Mouse (Mus musculus): Measurements from ENCODE around the gene Slc16a9. TPM values are rescaled to one million over a fixed set of nuclear protein-coding genes. Genes with fewer than 3 reads are reported as not detected.

Slc16a9 gene
- polyA plus RNA-seq, 1 experiment: 0.04 TPM

DNA sequence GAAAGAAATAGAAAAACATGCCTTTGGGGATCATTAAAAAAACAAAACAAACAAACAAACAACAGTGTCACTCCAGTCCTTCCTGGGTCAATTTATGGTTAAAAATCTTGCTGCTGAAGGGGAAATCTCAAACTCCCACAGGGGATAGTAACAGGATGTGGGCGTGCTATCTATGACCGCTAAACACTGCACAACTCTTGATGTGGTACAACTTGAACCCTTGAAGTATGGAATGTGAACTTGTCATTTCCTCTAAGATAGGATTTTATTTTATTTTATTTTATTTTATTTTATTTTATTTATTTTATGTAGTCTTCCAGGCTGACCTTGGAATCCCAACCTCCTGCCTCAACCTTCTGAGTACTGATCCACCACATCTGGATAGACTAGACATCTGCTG, 54.2 kb downstream of the Slc16a9 start:
- Histone ChIP-seq H3K79me2 (ENCODE audit: control insufficient read depth, insufficient read depth) (no peaks in the 10 kb centered on the region), H3K4me3 (no peak overlapping the region), H3K4me2 (ENCODE audit: low read depth) (no peak overlapping the region), H3K36me3 (ENCODE audit: control insufficient read depth, insufficient read depth) (no peaks in the 10 kb centered on the region), H3K27me3 (ENCODE audit: control insufficient read depth, insufficient read depth, insufficient read length) (no peaks in the 10 kb centered on the region), H3ac (ENCODE audit: control insufficient read depth, insufficient read length) (no peak overlapping the region)
- TF ChIP-seq TCF3 (IDR thresholded peaks at IDR 0.05; ENCODE audit: insufficient read length, low read depth) (no peak), USF1 (IDR thresholded peaks at IDR 0.05; ENCODE audit: low read depth) (no peak), MYOD1 (IDR thresholded peaks at IDR 0.05; ENCODE audit: control insufficient read depth in 1 of 3, insufficient read length in 2 of 3, low read depth in 2 of 3) (no peak), CEBPB (IDR thresholded peaks at IDR 0.05; ENCODE audit: insufficient read depth, poor library complexity, severe bottlenecking) (no peak), E2F4 (IDR thresholded peaks at IDR 0.05; ENCODE audit: insufficient read depth) (no peak), SRF (IDR thresholded peaks at IDR 0.05; ENCODE audit: control insufficient read depth, insufficient read length, low read depth) (no peak), REST (IDR thresholded peaks at IDR 0.05; ENCODE audit: insufficient read depth, insufficient read length) (no peak), TCF12 (IDR thresholded peaks at IDR 0.05; ENCODE audit: insufficient read depth, poor library complexity, severe bottlenecking) (no peak), MAX (IDR thresholded peaks at IDR 0.05; ENCODE audit: low read depth) (no peak), POLR2A (IDR thresholded peaks at IDR 0.05; ENCODE audit: insufficient read length, low read depth) (no peak), POLR2AphosphoS2 (IDR thresholded peaks at IDR 0.05; ENCODE audit: insufficient read length, low read depth) (no peak), MYOG (IDR thresholded peaks at IDR 0.05; ENCODE audit: control insufficient read depth in 1 of 3, insufficient read depth in 1 of 3, insufficient read length in 2 of 3, low read depth in 2 of 3) (no peak)

DNA sequence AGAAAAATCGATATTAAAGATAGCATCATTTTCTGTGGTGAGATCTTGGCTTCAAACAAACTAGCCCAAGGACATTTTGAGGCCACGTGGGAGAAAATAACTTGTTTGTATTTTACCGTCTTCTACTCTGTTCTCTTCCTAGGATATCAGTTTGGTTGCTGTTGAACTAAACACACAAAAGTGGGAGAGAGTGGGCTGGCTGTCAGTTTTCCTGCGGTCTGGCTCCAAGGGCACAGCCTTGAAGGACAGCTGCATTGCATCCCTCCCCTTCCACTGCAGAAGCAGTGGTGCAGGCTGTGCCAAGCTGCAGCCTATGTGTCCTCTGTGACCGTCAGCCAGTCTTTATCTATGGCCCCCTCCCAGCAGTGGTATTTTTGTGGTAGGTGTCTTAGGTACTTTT, 54.8 kb downstream of the Slc16a9 start:
- Histone ChIP-seq H3K4me3 (no peak overlapping the region), H3K79me2 (ENCODE audit: control insufficient read depth, insufficient read depth) (no peaks in the 10 kb centered on the region), H3K36me3 (ENCODE audit: control insufficient read depth, insufficient read depth) (no peaks in the 10 kb centered on the region), H3K4me2 (ENCODE audit: low read depth) (no peak overlapping the region), H3K27me3 (ENCODE audit: control insufficient read depth, insufficient read depth, insufficient read length) (no peaks in the 10 kb centered on the region), H3ac (ENCODE audit: control insufficient read depth, insufficient read length) (no peak overlapping the region)
- TF ChIP-seq MYOD1 (IDR thresholded peaks at IDR 0.05; ENCODE audit: control insufficient read depth in 1 of 3, insufficient read length in 2 of 3, low read depth in 2 of 3) (peak in 2 of 3 experiments; percentile 19 to 43), CEBPB (IDR thresholded peaks at IDR 0.05; ENCODE audit: insufficient read depth, poor library complexity, severe bottlenecking) (no peak), MYOG (IDR thresholded peaks at IDR 0.05; ENCODE audit: control insufficient read depth in 1 of 3, insufficient read depth in 1 of 3, insufficient read length in 2 of 3, low read depth in 2 of 3) (peak in 1 of 3 experiments; percentile 7), USF1 (IDR thresholded peaks at IDR 0.05; ENCODE audit: low read depth) (no peak), POLR2AphosphoS2 (IDR thresholded peaks at IDR 0.05; ENCODE audit: insufficient read length, low read depth) (no peak)

DNA sequence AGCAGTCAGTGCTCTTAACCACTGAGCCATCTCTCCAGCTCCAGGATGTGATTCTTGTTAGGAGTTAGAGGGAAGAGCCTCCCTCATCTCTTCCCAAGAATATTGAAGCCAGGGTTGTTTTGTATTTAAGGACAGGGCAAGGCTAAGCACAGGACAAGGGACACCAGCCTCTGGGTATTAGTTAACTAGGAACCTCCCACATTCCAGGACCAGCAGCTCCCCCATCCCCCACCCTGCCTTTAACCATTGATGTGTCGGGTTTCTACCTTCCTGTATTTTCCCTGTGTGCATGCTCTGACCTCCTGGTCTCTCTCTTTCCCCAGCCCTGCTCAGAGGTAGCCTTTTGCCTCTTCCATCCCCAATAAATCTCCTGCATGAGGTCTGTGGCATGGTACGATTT, 56.3 kb downstream of the Slc16a9 start:
- TF ChIP-seq SRF (IDR thresholded peaks at IDR 0.05; ENCODE audit: control insufficient read depth, insufficient read length, low read depth) (no peak), CEBPB (IDR thresholded peaks at IDR 0.05; ENCODE audit: insufficient read depth, poor library complexity, severe bottlenecking) (no peak), MYOG (IDR thresholded peaks at IDR 0.05; ENCODE audit: control insufficient read depth in 1 of 3, insufficient read depth in 1 of 3, insufficient read length in 2 of 3, low read depth in 2 of 3) (no peak), MAX (IDR thresholded peaks at IDR 0.05; ENCODE audit: low read depth) (no peak), REST (IDR thresholded peaks at IDR 0.05; ENCODE audit: insufficient read depth, insufficient read length) (no peak)
- no peaks in the 10 kb centered on the region for H3K79me2 ChIP-seq (ENCODE audit: control insufficient read depth, insufficient read depth)
- no peak overlapping the region for H3ac ChIP-seq (ENCODE audit: control insufficient read depth, insufficient read length)
- no peaks in the 10 kb centered on the region for H3K27me3 ChIP-seq (ENCODE audit: control insufficient read depth, insufficient read depth, insufficient read length)
- no peak overlapping the region for H3K4me3 ChIP-seq
- H3K36me3 ChIP-seq (ENCODE audit: control insufficient read depth, insufficient read depth): no peaks in the 10 kb centered on the region
- no peak overlapping the region for H3K4me2 ChIP-seq (ENCODE audit: low read depth)

DNA sequence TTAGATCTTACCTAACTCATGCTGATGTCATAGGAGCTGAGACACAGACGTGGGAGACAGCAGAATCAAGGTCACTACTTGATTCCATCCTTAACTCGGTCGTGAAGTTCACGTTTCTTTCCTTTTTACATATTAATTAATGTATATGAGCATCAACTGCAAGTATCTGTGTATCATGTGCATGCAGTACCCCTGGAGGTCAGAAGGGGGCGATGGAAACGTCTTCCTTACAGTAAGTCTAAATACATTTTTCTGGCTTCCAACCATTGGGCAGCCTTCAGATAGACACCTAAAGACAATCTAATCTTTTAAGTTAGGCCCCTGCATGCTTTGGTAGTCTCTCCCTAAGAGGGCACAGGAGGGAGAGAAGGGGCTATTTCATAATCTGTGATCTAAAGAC, 58.3 kb downstream of the Slc16a9 start:
- no peak overlapping the region for H3K4me2 ChIP-seq (ENCODE audit: low read depth)
- H3K27me3 ChIP-seq (ENCODE audit: control insufficient read depth, insufficient read depth, insufficient read length): no peaks in the 10 kb centered on the region
- H3K79me2 ChIP-seq (ENCODE audit: control insufficient read depth, insufficient read depth): no peaks in the 10 kb centered on the region
- H3ac ChIP-seq (ENCODE audit: control insufficient read depth, insufficient read length): no peak overlapping the region
- H3K36me3 ChIP-seq (ENCODE audit: control insufficient read depth, insufficient read depth): no peaks in the 10 kb centered on the region
- no peak overlapping the region for H3K4me3 ChIP-seq
- no peak for TF ChIP-seq TCF12 (IDR thresholded peaks at IDR 0.05; ENCODE audit: insufficient read depth, poor library complexity, severe bottlenecking)
- no peak for TF ChIP-seq REST (IDR thresholded peaks at IDR 0.05; ENCODE audit: insufficient read depth, insufficient read length)
- no peak for TF ChIP-seq TCF3 (IDR thresholded peaks at IDR 0.05; ENCODE audit: insufficient read length, low read depth)
- TF ChIP-seq SRF (IDR thresholded peaks at IDR 0.05; ENCODE audit: control insufficient read depth, insufficient read length, low read depth): no peak
- no peak for TF ChIP-seq POLR2A (IDR thresholded peaks at IDR 0.05; ENCODE audit: insufficient read length, low read depth)
- TF ChIP-seq USF1 (IDR thresholded peaks at IDR 0.05; ENCODE audit: low read depth): no peak
- TF ChIP-seq CEBPB (IDR thresholded peaks at IDR 0.05; ENCODE audit: insufficient read depth, poor library complexity, severe bottlenecking): no peak
- TF ChIP-seq E2F4 (IDR thresholded peaks at IDR 0.05; ENCODE audit: insufficient read depth): no peak
- no peak for TF ChIP-seq MYOD1 (IDR thresholded peaks at IDR 0.05; ENCODE audit: control insufficient read depth in 1 of 3, insufficient read length in 2 of 3, low read depth in 2 of 3)
- no peak for TF ChIP-seq POLR2AphosphoS2 (IDR thresholded peaks at IDR 0.05; ENCODE audit: insufficient read length, low read depth)
- TF ChIP-seq MYOG (IDR thresholded peaks at IDR 0.05; ENCODE audit: control insufficient read depth in 1 of 3, insufficient read depth in 1 of 3, insufficient read length in 2 of 3, low read depth in 2 of 3): no peak
- no peak for TF ChIP-seq MAX (IDR thresholded peaks at IDR 0.05; ENCODE audit: low read depth)

DNA sequence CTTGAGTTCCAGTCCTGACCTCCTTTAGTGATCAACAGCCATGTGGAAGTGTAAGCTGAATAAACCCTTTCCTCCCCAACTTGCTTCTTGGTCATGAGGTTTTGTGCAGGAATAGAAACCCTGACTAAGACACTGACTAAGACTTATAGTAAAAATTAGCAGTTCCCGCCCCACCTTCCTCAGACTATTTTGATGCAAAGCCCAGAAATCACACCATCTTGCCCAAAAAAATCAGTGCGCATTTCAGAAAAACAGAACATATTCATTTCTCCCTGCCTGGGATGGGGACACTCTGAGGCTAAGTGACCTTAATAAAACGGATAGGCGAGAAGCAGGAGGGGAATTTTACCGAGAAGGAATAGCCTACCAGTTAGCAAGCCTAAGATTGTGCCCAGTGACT, 60.8 kb downstream of the Slc16a9 start:
- no peaks in the 10 kb centered on the region for H3K27me3 ChIP-seq (ENCODE audit: control insufficient read depth, insufficient read depth, insufficient read length)
- no peaks in the 10 kb centered on the region for H3K36me3 ChIP-seq (ENCODE audit: control insufficient read depth, insufficient read depth)
- no peak overlapping the region for H3ac ChIP-seq (ENCODE audit: control insufficient read depth, insufficient read length)
- H3K79me2 ChIP-seq (ENCODE audit: control insufficient read depth, insufficient read depth): no peaks in the 10 kb centered on the region
- TF ChIP-seq TCF3 (IDR thresholded peaks at IDR 0.05; ENCODE audit: insufficient read length, low read depth) (no peak), POLR2AphosphoS2 (IDR thresholded peaks at IDR 0.05; ENCODE audit: insufficient read length, low read depth) (no peak), MYOD1 (IDR thresholded peaks at IDR 0.05; ENCODE audit: control insufficient read depth in 1 of 3, insufficient read length in 2 of 3, low read depth in 2 of 3) (no peak), POLR2A (IDR thresholded peaks at IDR 0.05; ENCODE audit: insufficient read length, low read depth) (no peak), TCF12 (IDR thresholded peaks at IDR 0.05; ENCODE audit: insufficient read depth, poor library complexity, severe bottlenecking) (no peak), USF1 (IDR thresholded peaks at IDR 0.05; ENCODE audit: low read depth) (no peak), CEBPB (IDR thresholded peaks at IDR 0.05; ENCODE audit: insufficient read depth, poor library complexity, severe bottlenecking) (no peak), SRF (IDR thresholded peaks at IDR 0.05; ENCODE audit: control insufficient read depth, insufficient read length, low read depth) (no peak), E2F4 (IDR thresholded peaks at IDR 0.05; ENCODE audit: insufficient read depth) (no peak), MYOG (IDR thresholded peaks at IDR 0.05; ENCODE audit: control insufficient read depth in 1 of 3, insufficient read depth in 1 of 3, insufficient read length in 2 of 3, low read depth in 2 of 3) (no peak), MAX (IDR thresholded peaks at IDR 0.05; ENCODE audit: low read depth) (no peak), REST (IDR thresholded peaks at IDR 0.05; ENCODE audit: insufficient read depth, insufficient read length) (no peak)
- H3K4me3 ChIP-seq: no peak overlapping the region
- H3K4me2 ChIP-seq (ENCODE audit: low read depth): no peak overlapping the region
